Mouse (Mus musculus) heart, postnatal 0 days (tissue): ENCODE data around the gene Ptpn22.

Source experiments
- CTCF ChIP-seq: IDR thresholded peaks from 2 replicates; pipeline ENCODE4 v1.5.1; 2016; ENCODE audit warnings: antibody characterized with exemption, control low read depth, low read depth
- EP300 ChIP-seq: IDR thresholded peaks from 2 replicates; pipeline ENCODE4 v1.6.1; 2016; ENCODE audit warnings: antibody characterized with exemption, low read depth

- TF ChIP-seq CTCF (no peak), EP300 (no peak)
Measured at GRCm38 (mm10) chr3:103810967-103811366, 48.6 kb upstream of the Ptpn22 start.
